Mouse (Mus musculus) C2C12 (cell line): ENCODE measurements around the gene Frmd4a. TPM values are rescaled to one million over a fixed set of nuclear protein-coding genes. Genes with fewer than 3 reads are reported as not detected.

Experiments
- H3K27me3 ChIP-seq: one replicate; pipeline ENCODE4 v1.6.1; 2011; ENCODE audit not compliant: control insufficient read depth, insufficient read depth, insufficient read length
- H3K36me3 ChIP-seq: one replicate; pipeline ENCODE4 v1.6.1; 2011; ENCODE audit not compliant: control insufficient read depth, insufficient read depth
- H3K4me3 ChIP-seq: one replicate; pipeline ENCODE4 v1.5.1; 2011; ENCODE audit warnings: mild to moderate bottlenecking, control low read depth; ENCODE audit not compliant: poor library complexity, insufficient read depth, severe bottlenecking
- H3K79me2 ChIP-seq: one replicate; pipeline ENCODE4 v1.6.1; 2011; ENCODE audit not compliant: control insufficient read depth, insufficient read depth
- H3K79me3 ChIP-seq: one replicate; pipeline ENCODE4 v1.6.1; 2011; ENCODE audit warnings: low read depth, control low read depth
- H3ac ChIP-seq: one replicate; pipeline ENCODE3; 2011; ENCODE audit warnings: low read depth; ENCODE audit not compliant: control insufficient read depth, insufficient read length
- CEBPB ChIP-seq: IDR thresholded peaks from one replicate; pipeline ENCODE4 v1.6.1; 2011; ENCODE audit warnings: low read depth, mild to moderate bottlenecking, control low read depth, moderate library complexity
- CTCF ChIP-seq: IDR thresholded peaks from one replicate; pipeline ENCODE4 v1.5.1; 2011; ENCODE audit not compliant: control insufficient read depth, insufficient read depth, insufficient read length
- FOSL1 ChIP-seq: IDR thresholded peaks from one replicate; pipeline ENCODE4 v1.8.0; 2011; ENCODE audit warnings: mild to moderate bottlenecking, low read length; ENCODE audit not compliant: poor library complexity, insufficient read depth, severe bottlenecking
- MAX ChIP-seq: IDR thresholded peaks from one replicate; pipeline ENCODE4 v1.6.1; 2011; ENCODE audit warnings: mild to moderate bottlenecking, control low read depth
- MYOD1 ChIP-seq: IDR thresholded peaks from one replicate; pipeline ENCODE4 v1.6.1; 2011; ENCODE audit warnings: low read depth; ENCODE audit not compliant: control insufficient read depth, insufficient read length
- MYOG ChIP-seq: IDR thresholded peaks from one replicate; pipeline ENCODE4 v1.6.1; 2011; ENCODE audit not compliant: control insufficient read depth, insufficient read length; ENCODE audit errors: extremely low read depth
- USF1 ChIP-seq: IDR thresholded peaks from one replicate; pipeline ENCODE4 v1.6.1; 2011; ENCODE audit warnings: low read depth, mild to moderate bottlenecking, control low read depth, moderate library complexity
- polyA plus RNA-seq: library from polyadenylated mRNA; unstranded; fragments of >200 nt; fragmentation: generic; extraction: Trizol; gene quantifications from one replicate; pipeline ENCODE4 v1.2.1, GENCODE M21; 2012; ENCODE audit warnings: missing spikeins

The Frmd4a gene
- polyA plus RNA-seq, 1 experiment = 32.7 TPM

DNA sequence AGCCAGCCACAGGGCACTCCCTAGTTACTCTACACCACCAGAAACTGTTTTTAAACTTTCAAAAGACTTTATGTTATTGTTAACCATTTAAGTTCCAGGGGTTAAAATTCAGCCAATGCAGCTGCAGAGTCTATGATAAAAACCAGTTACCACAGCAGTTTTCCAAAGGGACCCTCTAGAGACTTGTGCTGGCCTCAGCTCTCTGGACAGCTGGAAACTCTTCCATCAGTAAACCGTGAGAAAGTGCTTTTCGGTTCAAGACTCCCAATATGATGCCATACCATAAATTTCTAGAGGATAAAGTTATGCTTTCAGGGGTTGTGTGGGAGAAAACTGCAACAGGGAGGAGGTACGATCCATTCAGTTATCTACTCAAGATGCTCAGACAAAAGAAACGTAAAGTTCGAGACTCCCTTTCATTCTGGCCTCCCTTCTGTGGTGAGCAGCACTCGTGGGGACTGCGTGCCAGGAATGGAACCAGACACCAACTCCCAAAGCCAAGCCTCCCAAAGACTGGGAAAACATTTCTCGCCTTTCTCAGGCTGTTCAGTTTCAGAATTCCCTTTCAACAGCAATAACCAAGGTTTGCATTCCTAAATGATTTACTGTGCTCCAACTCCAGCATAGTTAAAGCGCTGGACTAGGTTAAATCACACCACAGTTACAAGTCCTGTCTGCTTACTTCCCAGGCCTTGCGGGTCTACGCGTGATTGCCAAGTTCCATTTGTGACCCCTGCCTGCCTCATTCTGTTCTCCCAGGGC, 603.3 kb downstream of the Frmd4a start:
- peaks cover 27% of the 10 kb centered on the region for H3K36me3 ChIP-seq
- TF ChIP-seq USF1 (no peak), FOSL1 (no peak), MYOD1 (no peak), CTCF (no peak), MAX (no peak), MYOG (no peak), CEBPB (no peak)
- H3K4me3 ChIP-seq = no peak overlapping the region
- no peaks in the 10 kb centered on the region for H3K79me3 ChIP-seq
- H3K27me3 ChIP-seq = no peaks in the 10 kb centered on the region
- no peaks in the 10 kb centered on the region for H3K79me2 ChIP-seq
- no peak overlapping the region for H3ac ChIP-seq

DNA sequence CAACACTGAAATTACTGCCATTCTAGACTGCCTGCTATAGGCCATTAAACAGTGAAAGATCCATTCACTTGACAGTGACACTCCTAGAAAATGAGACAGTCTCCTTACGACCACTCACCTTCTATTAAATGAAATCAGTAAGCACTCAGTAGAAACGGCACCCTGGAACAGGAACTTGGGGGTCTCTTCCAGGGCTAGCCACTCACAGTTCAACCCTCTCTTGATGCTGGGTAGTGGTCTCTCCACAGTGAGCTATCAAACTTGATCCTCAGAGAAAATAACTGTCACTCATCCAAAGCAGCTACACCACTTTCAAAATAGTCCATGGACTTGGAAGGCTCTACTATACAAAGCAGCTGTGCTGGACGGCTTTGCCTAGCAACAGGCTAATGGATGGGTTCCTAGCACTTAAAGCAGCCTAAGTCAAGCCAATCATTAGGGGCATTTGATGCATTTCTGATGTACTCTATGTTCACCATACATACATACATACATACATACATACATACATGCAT, 604.0 kb downstream of the Frmd4a start:
- peaks cover 31% of the 10 kb centered on the region for H3K36me3 ChIP-seq
- TF ChIP-seq USF1 = no peak

DNA sequence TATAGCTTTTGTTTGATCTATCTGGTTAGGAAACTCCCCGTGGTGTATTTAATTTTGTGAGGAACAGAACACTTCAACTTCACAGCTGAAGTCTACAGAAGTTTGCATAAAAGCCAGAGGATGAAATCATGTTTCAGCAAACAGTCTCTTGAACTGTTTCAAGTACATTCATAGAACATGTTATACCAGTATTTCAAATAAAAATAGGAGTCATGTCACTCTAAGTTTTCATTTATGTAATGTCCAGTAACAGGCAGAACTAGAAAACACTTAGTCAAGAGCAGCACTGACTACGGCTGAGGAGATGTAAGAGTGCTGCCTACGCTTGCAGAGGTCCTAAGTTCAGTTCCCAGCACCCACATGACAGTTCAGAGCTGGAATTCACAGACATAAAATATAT, 609.4 kb downstream of the Frmd4a start:
- H3K36me3 ChIP-seq = peaks cover 51% of the 10 kb centered on the region
- H3K79me2 ChIP-seq = no peaks in the 10 kb centered on the region
- no peaks in the 10 kb centered on the region for H3K79me3 ChIP-seq
- H3ac ChIP-seq = no peak overlapping the region
- H3K27me3 ChIP-seq = no peaks in the 10 kb centered on the region
- TF ChIP-seq FOSL1 (no peak), MYOG (no peak), MYOD1 (no peak), MAX (no peak), USF1 (no peak), CEBPB (no peak), CTCF (no peak)
- H3K4me3 ChIP-seq = no peak overlapping the region

More for the DNA sequence above, 604.0 kb downstream of the Frmd4a start:
- no peaks in the 10 kb centered on the region for H3K79me3 ChIP-seq
- H3K27me3 ChIP-seq = no peaks in the 10 kb centered on the region
- H3K79me2 ChIP-seq = no peaks in the 10 kb centered on the region
- H3K4me3 ChIP-seq = no peak overlapping the region
- no peak overlapping the region for H3ac ChIP-seq

DNA sequence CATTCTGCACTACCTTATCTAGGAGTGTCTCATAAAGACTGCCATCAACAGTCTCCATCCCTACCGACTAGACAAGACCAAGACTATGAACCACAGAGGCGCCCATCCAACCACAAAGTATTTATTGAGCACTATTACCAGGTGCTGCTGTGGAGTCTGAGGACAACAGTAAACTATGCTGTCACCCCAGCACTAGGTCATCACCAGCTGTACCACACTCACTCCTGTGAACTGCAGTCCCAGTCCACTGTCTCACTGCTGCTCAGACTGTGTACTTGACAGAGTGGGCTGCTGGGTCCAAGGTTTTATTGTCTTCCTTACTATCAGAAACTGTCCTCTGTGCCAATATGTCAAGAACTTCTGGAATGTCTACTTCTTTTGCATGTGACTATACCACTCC, 611.4 kb downstream of the Frmd4a start:
- Histone ChIP-seq H3K79me2 (no peaks in the 10 kb centered on the region), H3K4me3 (no peak overlapping the region), H3K36me3 (peaks cover 52% of the 10 kb centered on the region), H3ac (no peak overlapping the region), H3K27me3 (no peaks in the 10 kb centered on the region), H3K79me3 (no peaks in the 10 kb centered on the region)
- TF ChIP-seq MYOD1 (no peak), MYOG (no peak), CEBPB (no peak), MAX (no peak), USF1 (no peak), CTCF (no peak), FOSL1 (no peak)

DNA sequence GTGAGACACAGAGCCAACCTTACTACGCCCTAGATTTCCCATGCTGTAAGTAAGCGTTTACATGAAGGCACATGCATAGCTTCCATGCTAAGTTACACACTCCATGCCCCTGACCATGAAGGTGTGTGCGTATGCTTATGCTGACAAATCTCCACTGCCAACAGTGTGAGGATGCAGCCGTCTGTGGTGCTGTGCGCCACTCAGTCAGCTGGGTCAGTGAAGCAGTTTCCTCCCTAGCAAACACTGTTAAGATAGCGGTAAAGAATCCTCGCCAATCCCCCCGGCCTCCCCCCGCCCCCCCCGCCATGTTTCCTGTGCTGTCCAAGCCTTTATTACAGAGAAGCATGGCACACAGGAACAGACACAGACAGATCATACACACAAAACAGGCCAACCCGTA, 612.0 kb downstream of the Frmd4a start:
- H3K36me3 ChIP-seq = peaks cover 52% of the 10 kb centered on the region

More for the DNA sequence above, 612.0 kb downstream of the Frmd4a start:
- no peak overlapping the region for H3ac ChIP-seq
- TF ChIP-seq MYOG (no peak), MAX (no peak), CEBPB (no peak), MYOD1 (no peak), USF1 (no peak), CTCF (no peak), FOSL1 (no peak)
- no peak overlapping the region for H3K4me3 ChIP-seq
- no peaks in the 10 kb centered on the region for H3K79me3 ChIP-seq
- no peaks in the 10 kb centered on the region for H3K79me2 ChIP-seq
- H3K27me3 ChIP-seq = no peaks in the 10 kb centered on the region
